Mouse (Mus musculus) kidney, postnatal 25 days (tissue): ENCODE data around the gene AC131692.1.
"Not testable (repeated sequence)": the region's sequence is repeated elsewhere in the genome, so short reads cannot be mapped to it uniquely, and the experiment has no call there.

ENCODE experiments used
- DNase-seq, 2 experiments: peaks; one replicate each; pipeline ENCODE4 v3.0.0; 2021; ENCODE audit warnings: mixed read lengths in 2 of 2

AC131692.1 gene

GRCm38 (mm10) chr19:6118677-6119185 lies 24.5 kb downstream of the AC131692.1 start:
- DNase-seq = no peak

GRCm38 (mm10) chr19:6121761-6122160 lies 27.5 kb downstream of the AC131692.1 start:
- DNase-seq = peak in 1 of 2 experiments; percentile 54

GRCm38 (mm10) chr19:6123330-6123729 lies 29.1 kb downstream of the AC131692.1 start:
- no peak for DNase-seq

- no peak for DNase-seq
These were observed 30.7 kb downstream of the AC131692.1 start for GRCm38 (mm10) chr19:6124898-6125297.

- DNase-seq = peak in 1 of 2 experiments; percentile 84
These were observed 32.1 kb downstream of the AC131692.1 start for GRCm38 (mm10) chr19:6126289-6126688.

GRCm38 (mm10) chr19:6126789-6127580 lies 32.8 kb downstream of the AC131692.1 start:
- DNase-seq = no peak

- peak; percentile 99 for DNase-seq
These were observed 33.6 kb downstream of the AC131692.1 start, which contains the start of gene Snx15 for GRCm38 (mm10) chr19:6127760-6128341. Snx15 (minus strand) TSS chr19:6128304.

- DNase-seq = not testable (repeated sequence)
These were observed 36.4 kb downstream of the AC131692.1 start for GRCm38 (mm10) chr19:6130414-6131128.

- DNase-seq = no peak
These were observed 38.1 kb downstream of the AC131692.1 start for GRCm38 (mm10) chr19:6132171-6132827.

GRCm38 (mm10) chr19:6133197-6133596 lies 39.0 kb downstream of the AC131692.1 start:
- not testable (repeated sequence) for DNase-seq

GRCm38 (mm10) chr19:6136397-6136796 lies 42.2 kb downstream of the AC131692.1 start:
- DNase-seq = no peak

- no peak for DNase-seq
These were observed 45.5 kb downstream of the AC131692.1 start for GRCm38 (mm10) chr19:6139701-6140100.

GRCm38 (mm10) chr19:6140374-6140677 lies 46.1 kb downstream of the AC131692.1 start:
- DNase-seq = no peak

GRCm38 (mm10) chr19:6140678-6141393 lies 46.6 kb downstream of the AC131692.1 start, which contains the start of gene Batf2:
Batf2 (plus strand) TSS chr19:6140983.
- peak; percentile 91 to 96 for DNase-seq

- peak; percentile 88 to 90 for DNase-seq
These were observed 47.2 kb downstream of the AC131692.1 start, which contains the start of gene Arl2 for GRCm38 (mm10) chr19:6141394-6141749. Arl2 (minus strand) TSS chr19:6141548.

GRCm38 (mm10) chr19:6144842-6145241 lies 50.6 kb downstream of the AC131692.1 start:
- DNase-seq = no peak
